ENCODE assay signal across 30 mouse cellular contexts in genomic region chr5:124953000-124953399, GRCm38 (mm10). TPM values are rescaled to one million over a fixed set of nuclear protein-coding genes. Genes with fewer than 3 reads are reported as not detected.
A peak's percentile ranks its signal among the peaks of the same experiment; 100 is the strongest.
DNase-seq lines count a peak whose midpoint lies in the region; ATAC-seq and TF ChIP-seq lines count a peak whose summit lies in the region.
"Had no signal": no experiment of that assay in that cellular context is flagged by ENCODE, and none has a peak within 500 bp of the region (broad histone marks: within the 10 kb centered on the region; RNA-seq: fewer than 3 reads in every experiment).

No protein-coding gene starts in this region.

- H3K27me3 ChIP-seq in limb, embryonic 14.5 days (ENCODE audit: control insufficient read depth, insufficient read depth, low read length) = no peaks in the 10 kb centered on the region
- H3K27me3 ChIP-seq in limb, embryonic 10.5 days (ENCODE audit: low read depth, poor library complexity, severe bottlenecking) = no peaks in the 10 kb centered on the region
- no peaks in the 10 kb centered on the region for H3K27me3 ChIP-seq in C2C12 (ENCODE audit: control insufficient read depth, insufficient read depth, insufficient read length)
- H3K27me3 ChIP-seq: embryonic facial prominence, embryonic 15.5 days; forebrain, embryonic 13.5 days; kidney, embryonic 15.5 days; liver, embryonic 15.5 days; lung, embryonic 15.5 days had no signal

- H3K27ac ChIP-seq in limb, embryonic 14.5 days (replicated peaks; ENCODE audit: low read depth, low read length) = 0 out of 2 replicates have a peak overlapping the region, but pooled peaks have one; percentile 2
- H3K27ac ChIP-seq in limb, embryonic 10.5 days = no peak overlapping the region
- no peak overlapping the region for H3K27ac ChIP-seq in embryonic fibroblast, embryonic 13.5 days (ENCODE audit: insufficient read depth, low read length)
- H3K27ac ChIP-seq: embryonic facial prominence, embryonic 10.5 days; forebrain, embryonic 13.5 days; gastrocnemius, adult 2 months; kidney, embryonic 15.5 days; liver, embryonic 15.5 days; lung, embryonic 15.5 days; stomach, postnatal 0 days had no signal

- no peak for DNase-seq in limb, embryonic 14.5 days (ENCODE audit: low spot score)
- no peak for DNase-seq in limb, embryonic 10.5 days (ENCODE audit: low spot score)
- peak; percentile 61 for DNase-seq in CD4-positive, CD25-positive, alpha-beta regulatory T cell, adult 2 months (ENCODE audit: low read depth, low spot score)
- DNase-seq in heart, adult 11 months = no peak
- no peak for DNase-seq in gastrocnemius, postnatal 36 days
- DNase-seq in frontal cortex, postnatal 25 days (ENCODE audit: low spot score in 2 of 2) = no peak
- DNase-seq: adrenal gland, postnatal 25 days; cerebellum, adult 2 months; cerebellum, postnatal 14 days; gastrocnemius, adult 2 months; heart, postnatal 14 days; kidney, adult 18-20 months; lung, postnatal 36 days; right cerebral cortex, adult 18-20 months; right cerebral cortex, postnatal 4 days had no signal

- H3K4me2 ChIP-seq in limb, embryonic 14.5 days (replicated peaks; ENCODE audit: low read depth, low read length, severe bottlenecking) = no peak overlapping the region
- H3K4me2 ChIP-seq: embryonic facial prominence, embryonic 15.5 days; forebrain, embryonic 13.5 days; kidney, embryonic 15.5 days; liver, embryonic 15.5 days; lung, embryonic 15.5 days; midbrain, embryonic 11.5 days had no signal

- H3K9ac ChIP-seq in limb, embryonic 14.5 days (ENCODE audit: low read depth, low read length, severe bottlenecking) = no peak overlapping the region
- H3K9ac ChIP-seq: embryonic facial prominence, embryonic 15.5 days; forebrain, embryonic 13.5 days; kidney, embryonic 15.5 days; liver, embryonic 15.5 days; lung, embryonic 15.5 days had no signal

- no peaks in the 10 kb centered on the region for H3K79me2 ChIP-seq in C2C12 (ENCODE audit: control insufficient read depth, insufficient read depth)

- no peak for TF ChIP-seq POLR2A in limb, embryonic 14.5 days (IDR thresholded peaks at IDR 0.05; ENCODE audit: borderline replicate concordance, extremely low read depth, insufficient read depth, insufficient read length)
- TF ChIP-seq POLR2A in embryonic fibroblast, embryonic 13.5 days (IDR thresholded peaks at IDR 0.05; ENCODE audit: low read depth, low read length) = no peak

- H3K36me3 ChIP-seq in limb, embryonic 14.5 days (ENCODE audit: control insufficient read depth, insufficient read depth, low read length) = no peaks in the 10 kb centered on the region
- no peaks in the 10 kb centered on the region for H3K36me3 ChIP-seq in limb, embryonic 10.5 days
- H3K36me3 ChIP-seq in C2C12 (ENCODE audit: control insufficient read depth, insufficient read depth) = no peaks in the 10 kb centered on the region
- H3K36me3 ChIP-seq: embryonic facial prominence, embryonic 10.5 days; embryonic facial prominence, embryonic 15.5 days; kidney, embryonic 15.5 days; liver, embryonic 15.5 days; lung, embryonic 15.5 days had no signal

- 53% methylated on average over 1 of the region's 1 CpGs for WGBS in limb, embryonic 14.5 days
- 56% methylated on average over 1 of the region's 1 CpGs for WGBS in limb, embryonic 10.5 days

- peak; percentile 47 for TF ChIP-seq CTCF in C2C12 (IDR thresholded peaks at IDR 0.05; ENCODE audit: control insufficient read depth, insufficient read depth, insufficient read length)
- peak; percentile 17; the same call in 1 of the 2 replicates for TF ChIP-seq CTCF in embryonic fibroblast, embryonic 13.5 days (IDR thresholded peaks at IDR 0.05; ENCODE audit: borderline replicate concordance, insufficient read depth, low read length)

- H3K4me3 ChIP-seq in limb, embryonic 14.5 days (replicated peaks; ENCODE audit: low read length) = no peak overlapping the region
- no peak overlapping the region for H3K4me3 ChIP-seq in limb, embryonic 10.5 days
- H3K4me3 ChIP-seq in C2C12 (ENCODE audit: insufficient read depth, poor library complexity, severe bottlenecking) = no peak overlapping the region
- no peak overlapping the region for H3K4me3 ChIP-seq in embryonic fibroblast, embryonic 13.5 days (ENCODE audit: insufficient read depth, low read length)
- H3K4me3 ChIP-seq: embryonic facial prominence, embryonic 10.5 days; embryonic facial prominence, embryonic 15.5 days; forebrain, embryonic 13.5 days; gastrocnemius, adult 2 months; kidney, embryonic 15.5 days; liver, embryonic 15.5 days; lung, embryonic 15.5 days had no signal

- H3ac ChIP-seq in C2C12 (ENCODE audit: control insufficient read depth, insufficient read length, low read depth) = no peak overlapping the region

- peaks cover under 1% of the 10 kb centered on the region; the same call in 1 of the 2 replicates for H3K9me3 ChIP-seq in limb, embryonic 14.5 days (ENCODE audit: control insufficient read depth, low read length)
- no peaks in the 10 kb centered on the region for H3K9me3 ChIP-seq in limb, embryonic 10.5 days (replicated peaks)
- H3K9me3 ChIP-seq: embryonic facial prominence, embryonic 15.5 days; kidney, embryonic 15.5 days; liver, embryonic 15.5 days; lung, embryonic 15.5 days had no signal

- no peak for ATAC-seq in limb, embryonic 14.5 days (ENCODE audit: low FRiP score, low read depth)
- ATAC-seq: forebrain, embryonic 13.5 days; hindbrain, embryonic 16.5 days; midbrain, embryonic 16.5 days had no signal

- H3K4me1 ChIP-seq in limb, embryonic 14.5 days (ENCODE audit: control insufficient read depth, insufficient read depth, low read length) = peaks cover 56% of the 10 kb centered on the region
- H3K4me1 ChIP-seq in limb, embryonic 10.5 days = peaks cover 17% of the 10 kb centered on the region
- H3K4me1 ChIP-seq in embryonic fibroblast, embryonic 13.5 days (ENCODE audit: control insufficient read depth, insufficient read depth, low read length) = peaks cover 2% of the 10 kb centered on the region; the same call in 1 of the 2 replicates
- H3K4me1 ChIP-seq: liver, embryonic 15.5 days had no signal

- H3K79me3 ChIP-seq in C2C12 (ENCODE audit: low read depth) = no peaks in the 10 kb centered on the region

- intact Hi-C loops in gastrocnemius, postnatal 36 days (cut with DNase I) = no loop called here

TF ChIP-seq in C2C12, 6 proteins besides CTCF, POLR2A, EP300 and RAD21:
- TF ChIP-seq USF1 (IDR thresholded peaks at IDR 0.05; ENCODE audit: low read depth) (no peak), CEBPB (IDR thresholded peaks at IDR 0.05; ENCODE audit: low read depth) (no peak), MYOG (IDR thresholded peaks at IDR 0.05; ENCODE audit: control insufficient read depth, extremely low read depth, insufficient read length) (no peak), MYOD1 (IDR thresholded peaks at IDR 0.05; ENCODE audit: control insufficient read depth, insufficient read length, low read depth) (no peak), FOSL1 (IDR thresholded peaks at IDR 0.05; ENCODE audit: insufficient read depth, low read length, poor library complexity, severe bottlenecking) (no peak), MAX (IDR thresholded peaks at IDR 0.05) (no peak)

RNA-seq across cellular contexts. Expression of gene Rflna, which starts 50.0 kb away (rescaled TPM):
- 107 and 154 TPM in 2 replicates for polyA plus RNA-seq in limb, embryonic 14.5 days (2012; rRNA removed)
- 47.4 and 55.8 TPM in 2 replicates for polyA plus RNA-seq in limb, embryonic 14.5 days (2014; fragmentation: Nextera tagmentation; extraction: Ambion mirVana)
- 1.1 and 4.5 TPM in 2 replicates for polyA plus RNA-seq in limb, embryonic 10.5 days (2016; fragmentation: Nextera tagmentation; extraction: Ambion mirVana)
- polyA plus RNA-seq in C2C12 (2012; fragmentation: generic; extraction: Trizol) = 0.19 TPM
- polyA plus RNA-seq in embryonic fibroblast, embryonic 13.5 days (2011; ENCODE audit: insufficient read length, low read depth, missing spikeins) = 1.2 and 7.7 TPM in 2 replicates
- total RNA-seq in gastrocnemius, postnatal 36 days (2021) = under 1 TPM in 1 of 2 experiments, not detected in 1; 0.15 TPM
- total RNA-seq: gastrocnemius, adult 2 months; liver, adult 2 months; megakaryocyte, adult 5-6 weeks; neutrophil, adult 5-6 weeks had no signal
